Mouse (Mus musculus) Muller cell, postnatal 12 days (primary cell): Measurements from ENCODE around the gene Sertad2.

ENCODE experiments used
- DNase-seq: peaks from one replicate; pipeline ENCODE4 v3.0.0-alpha.2; 2015; ENCODE audit errors: inconsistent ontology term

The Sertad2 gene

DNA sequence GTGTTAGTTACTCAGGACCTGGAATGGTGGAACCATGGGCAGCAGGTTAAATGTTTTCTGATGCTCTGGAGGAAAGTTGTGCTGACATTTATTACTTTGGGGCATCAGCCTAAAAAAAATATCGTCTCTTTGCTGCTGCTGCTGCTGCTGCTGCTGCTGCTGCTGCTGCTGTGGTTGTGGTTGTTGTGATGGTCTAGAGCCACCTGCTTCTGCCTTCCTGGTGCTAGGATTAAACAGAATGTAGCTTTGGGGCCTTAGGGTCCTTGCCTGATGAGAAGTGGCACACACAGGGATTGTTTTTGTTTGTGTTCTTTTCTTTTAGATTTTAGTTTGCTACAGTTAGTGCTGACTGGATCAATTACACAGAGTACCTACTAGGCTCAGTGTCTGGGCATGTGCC lies 101.1 kb downstream of the Sertad2 start:
- no peak for DNase-seq

DNA sequence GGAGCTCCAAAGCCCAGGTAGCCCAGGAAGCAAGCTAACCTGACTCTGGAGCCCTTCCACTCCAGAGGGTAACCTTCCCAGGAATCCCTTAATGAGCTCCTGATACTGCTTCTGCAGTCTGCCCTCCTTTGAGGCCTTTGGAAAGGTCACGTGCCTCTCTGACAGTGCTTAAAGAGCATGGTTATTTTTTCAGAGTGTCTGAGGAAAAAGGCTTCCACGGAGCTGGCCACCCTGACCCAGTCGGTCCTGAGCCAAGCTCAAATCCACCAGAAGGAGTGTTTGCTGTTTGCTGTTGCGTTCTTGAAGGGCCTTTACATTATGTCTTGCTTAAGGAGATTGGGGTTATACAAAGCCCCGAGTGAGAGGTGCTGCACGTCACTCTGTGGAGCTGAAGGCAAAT lies 101.8 kb downstream of the Sertad2 start:
- DNase-seq, result no peak

DNA sequence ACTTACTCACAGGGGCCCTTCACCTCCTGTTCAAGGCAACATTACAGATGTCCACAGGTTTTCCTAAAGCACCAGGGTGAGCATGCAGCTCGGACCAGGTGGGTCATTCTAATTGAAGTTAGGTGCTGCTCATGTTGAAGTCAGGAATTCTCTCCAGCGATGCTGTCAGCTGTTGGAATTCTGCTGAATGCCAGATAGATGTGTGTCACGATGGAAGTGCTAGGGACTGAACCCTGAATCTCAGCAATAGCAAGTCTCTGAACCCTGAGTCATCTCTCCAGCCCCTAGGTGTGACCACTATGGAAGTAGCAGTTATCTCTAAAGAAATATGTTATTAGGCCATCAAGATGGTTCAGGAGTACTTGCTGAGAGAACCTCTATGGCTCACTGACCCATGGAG lies 102.5 kb downstream of the Sertad2 start:
- no peak for DNase-seq

DNA sequence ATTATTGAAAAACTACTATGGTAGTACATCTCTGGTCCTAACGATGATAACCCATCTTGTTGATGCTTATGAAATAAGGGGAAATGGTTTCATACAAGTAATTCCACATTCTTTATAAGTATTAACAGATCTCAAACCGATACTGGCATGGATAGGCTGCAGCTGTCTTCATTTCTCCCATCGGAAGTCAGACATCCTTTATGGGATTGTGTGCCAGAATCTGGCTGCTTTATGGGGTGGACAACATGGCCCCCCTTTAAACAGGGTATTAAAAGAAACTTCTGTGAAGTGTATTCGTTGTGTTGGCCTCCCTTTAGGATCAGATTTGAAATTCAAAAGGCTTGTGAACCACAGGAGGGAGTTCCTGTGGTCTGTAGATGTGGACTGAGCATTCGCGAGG lies 103.1 kb downstream of the Sertad2 start:
- no peak for DNase-seq

DNA sequence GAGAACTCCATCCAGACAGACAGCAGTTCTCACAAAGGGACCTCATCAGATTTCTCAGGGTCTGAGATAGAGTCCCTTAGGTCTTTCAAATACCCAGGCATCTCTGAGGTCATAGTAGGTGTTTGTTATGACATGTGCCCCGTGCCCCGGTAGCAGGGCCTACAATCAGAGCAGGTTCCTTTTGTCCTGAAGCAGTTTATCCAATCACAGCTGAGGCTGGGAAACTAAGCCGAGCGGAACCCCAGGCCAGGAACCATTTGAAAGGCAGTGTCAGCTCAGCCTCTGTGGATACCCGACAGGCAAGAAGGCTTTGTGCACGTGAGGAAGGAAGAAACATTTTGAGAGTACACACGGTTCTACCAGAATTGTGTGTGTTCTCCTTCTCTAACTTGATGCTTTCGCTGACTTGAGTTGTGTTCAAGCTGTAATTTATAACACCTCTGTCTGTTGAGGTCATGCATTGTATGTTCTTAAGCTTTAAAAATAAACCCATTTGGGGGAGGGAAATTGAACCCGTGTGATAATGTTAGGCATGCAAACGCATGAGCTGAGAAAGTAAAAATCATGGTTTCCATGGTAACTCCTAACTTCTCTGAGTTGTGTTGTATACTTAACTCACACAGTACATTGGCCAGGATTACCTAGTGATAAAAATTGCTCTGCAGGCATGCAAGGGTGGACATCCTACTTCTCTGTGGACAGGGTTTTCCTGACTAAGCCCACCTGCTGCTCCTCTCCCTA lies 104.1 kb downstream of the Sertad2 start:
- DNase-seq, result no peak

DNA sequence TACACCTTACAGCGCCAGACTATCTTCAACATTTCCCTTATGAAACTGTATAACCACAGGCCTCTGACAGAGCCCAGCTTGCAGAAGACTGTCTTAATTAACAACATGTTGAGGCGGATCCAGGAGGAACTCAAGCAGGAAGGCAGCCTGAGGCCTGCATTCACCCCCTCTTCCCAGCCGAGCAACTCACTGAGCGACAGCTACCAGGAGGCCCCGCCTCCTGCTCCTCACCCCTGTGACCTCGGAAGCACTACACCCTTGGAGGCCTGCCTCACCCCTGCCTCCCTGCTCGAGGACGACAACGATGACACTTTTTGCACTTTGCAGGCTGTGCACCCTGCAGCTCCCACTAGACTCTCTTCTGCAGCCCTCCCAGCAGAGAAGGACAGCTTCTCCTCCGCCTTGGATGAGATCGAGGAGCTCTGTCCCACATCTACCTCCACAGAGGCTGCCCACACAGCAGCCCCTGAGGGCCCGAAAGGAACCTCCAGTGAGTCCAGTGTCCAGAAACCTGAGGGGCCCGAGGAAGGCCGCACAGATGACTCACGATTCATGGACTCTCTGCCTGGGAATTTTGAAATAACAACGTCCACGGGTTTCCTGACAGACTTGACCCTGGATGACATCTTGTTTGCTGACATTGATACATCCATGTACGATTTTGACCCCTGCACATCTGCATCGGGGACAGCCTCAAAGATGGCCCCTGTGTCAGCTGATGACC lies 105.0 kb downstream of the Sertad2 start:
- no peak for DNase-seq

DNA sequence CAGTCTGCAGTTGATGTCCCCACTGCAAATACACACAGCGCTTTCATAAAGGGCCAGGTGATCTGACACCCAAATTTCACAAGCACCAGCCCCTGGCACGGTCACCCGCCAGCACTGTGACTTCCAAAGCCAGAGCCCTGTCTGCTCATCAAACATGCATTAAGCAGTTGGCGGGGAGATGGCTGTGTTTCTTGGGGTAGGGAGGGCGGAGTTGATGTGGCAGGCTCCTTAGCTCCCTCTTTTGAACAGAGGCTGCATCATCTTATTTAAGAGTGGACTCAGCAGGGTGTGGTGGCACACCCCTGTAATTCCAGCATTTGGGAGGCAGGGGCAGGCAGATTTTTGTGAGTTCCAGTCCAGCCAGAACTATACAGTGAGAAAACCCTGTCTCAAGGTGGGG lies 106.4 kb downstream of the Sertad2 start:
- DNase-seq, result no peak

DNA sequence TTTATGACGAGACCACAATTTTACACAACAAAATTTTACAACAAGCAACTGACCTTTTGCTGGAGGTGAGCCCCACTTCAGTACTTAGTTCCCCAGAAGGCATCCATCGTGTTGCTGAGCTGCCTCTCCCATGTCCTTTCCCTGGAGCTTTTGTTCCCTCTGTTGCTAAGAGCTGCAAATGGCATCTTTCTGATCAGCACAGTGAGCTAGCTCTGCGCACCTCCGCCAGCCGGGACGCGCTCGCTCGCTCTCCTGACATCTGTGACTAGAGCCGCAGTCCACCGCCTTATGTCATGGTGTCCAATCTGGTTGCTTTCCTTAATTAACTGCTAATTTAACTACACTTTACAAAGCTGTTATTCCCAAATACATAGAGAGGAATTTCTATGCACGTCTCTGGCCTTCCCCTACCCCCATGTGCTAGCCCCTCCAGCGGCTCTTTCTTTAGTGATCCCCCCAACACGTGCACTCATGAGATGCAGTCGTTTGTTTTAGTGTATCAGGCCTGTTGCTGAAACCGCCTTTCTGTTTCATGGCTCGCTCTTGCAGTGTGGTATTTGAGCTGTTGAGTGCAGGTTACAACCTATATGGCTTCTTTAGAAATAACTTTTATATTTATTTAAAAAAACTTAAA lies 107.1 kb downstream of the Sertad2 start:
- no peak for DNase-seq

DNA sequence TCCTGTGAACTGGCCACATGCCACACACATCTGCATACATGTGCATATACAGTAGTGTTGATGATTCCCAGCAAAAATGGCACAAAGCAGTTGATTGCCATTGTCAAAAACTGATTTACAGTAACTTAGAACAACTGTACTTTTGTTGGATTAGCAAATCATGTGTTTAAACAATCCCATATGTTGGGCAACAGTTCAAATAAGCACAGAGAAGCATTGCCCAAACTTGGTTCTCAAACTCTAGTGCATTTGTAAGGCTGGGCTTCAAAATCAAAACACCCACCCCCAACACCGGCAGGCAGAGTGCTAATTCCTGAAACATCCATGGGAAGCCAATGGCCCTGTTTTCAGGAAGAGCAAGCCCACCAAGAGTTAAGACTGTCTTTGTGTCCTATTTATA lies 108.1 kb downstream of the Sertad2 start:
- peak; percentile 36 for DNase-seq

DNA sequence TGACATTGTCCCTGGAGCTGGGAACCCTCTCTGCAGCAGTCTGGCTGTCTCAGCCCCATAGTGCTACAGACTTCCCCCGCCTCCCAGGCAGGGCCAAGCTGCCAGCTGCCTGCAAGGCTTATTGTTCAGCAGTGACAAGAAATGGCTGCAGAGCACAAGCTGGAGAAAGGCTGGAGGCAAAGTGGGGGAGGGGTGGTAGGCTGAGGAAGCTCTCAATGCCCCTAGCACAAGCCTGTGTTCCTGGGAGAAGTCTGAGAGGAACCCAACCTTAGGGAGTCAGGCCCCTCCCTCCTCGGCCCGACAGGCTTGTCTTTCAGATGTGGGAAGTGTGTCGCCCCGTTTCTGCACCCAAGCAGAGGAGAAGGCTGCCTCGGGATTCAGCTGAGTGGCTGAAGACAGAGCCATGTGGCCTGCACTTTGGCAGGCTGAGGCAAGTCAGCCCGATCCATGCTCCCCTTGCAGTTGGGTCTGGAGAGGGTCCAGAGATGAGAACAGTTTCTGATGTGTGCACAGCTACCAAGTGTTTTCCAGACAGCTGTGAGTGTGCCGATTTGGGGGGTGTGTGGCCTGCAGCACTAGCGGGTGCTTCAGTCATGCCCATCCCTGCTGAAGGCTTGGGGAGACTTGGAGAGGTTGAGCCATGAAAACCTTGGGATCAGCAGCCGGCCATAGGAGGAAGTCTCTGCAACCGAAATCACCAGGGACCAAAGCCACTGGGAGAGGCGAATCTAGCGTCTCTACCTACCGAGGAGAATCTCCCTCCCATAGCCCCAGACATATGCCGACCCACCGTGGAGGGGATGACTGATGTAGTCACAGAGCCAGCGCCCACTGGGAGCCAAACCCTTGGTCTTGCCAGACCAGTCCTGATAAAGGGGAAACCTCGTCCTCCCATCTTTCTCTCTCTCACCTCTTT lies 113.0 kb downstream of the Sertad2 start:
- DNase-seq, result peak; percentile 79

DNA sequence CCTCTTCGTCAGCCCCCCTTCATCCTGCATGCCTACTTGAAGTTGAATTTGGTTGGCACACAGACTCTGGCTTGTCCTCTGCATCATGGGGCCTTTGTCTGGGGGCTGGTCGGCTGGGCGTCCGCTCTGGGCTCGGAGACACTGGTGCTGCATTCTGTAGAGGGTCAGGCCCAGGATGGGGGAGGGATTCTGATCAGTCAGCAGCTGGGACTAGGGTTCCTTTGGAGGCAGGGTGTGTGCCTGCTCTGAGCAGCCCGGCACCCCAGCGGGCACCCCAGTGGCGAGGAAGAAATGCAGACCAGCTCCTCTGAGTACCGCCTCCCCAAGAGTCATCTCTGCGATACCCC lies 113.6 kb downstream of the Sertad2 start:
- DNase-seq, result no peak

DNA sequence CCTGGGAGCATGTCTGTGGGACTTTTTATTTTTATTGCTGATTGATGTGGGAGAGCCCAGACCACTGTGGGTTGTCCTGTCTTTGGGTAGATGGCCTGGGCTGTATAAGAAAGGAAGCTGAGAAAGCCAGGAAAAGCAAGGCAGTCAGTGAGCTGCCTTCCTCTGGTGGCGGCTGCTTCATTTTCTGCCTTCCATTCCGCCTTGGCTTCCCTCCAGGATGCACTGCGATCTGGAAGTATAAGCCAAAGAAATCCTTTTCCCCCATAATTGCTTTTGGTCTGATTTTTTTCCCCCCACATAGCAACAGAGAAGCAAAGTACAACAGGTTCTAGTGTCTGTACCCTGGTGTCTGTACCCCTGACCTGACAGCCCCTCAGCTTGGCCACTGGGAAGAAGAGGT lies 116.0 kb downstream of the Sertad2 start:
- DNase-seq, result no peak

DNA sequence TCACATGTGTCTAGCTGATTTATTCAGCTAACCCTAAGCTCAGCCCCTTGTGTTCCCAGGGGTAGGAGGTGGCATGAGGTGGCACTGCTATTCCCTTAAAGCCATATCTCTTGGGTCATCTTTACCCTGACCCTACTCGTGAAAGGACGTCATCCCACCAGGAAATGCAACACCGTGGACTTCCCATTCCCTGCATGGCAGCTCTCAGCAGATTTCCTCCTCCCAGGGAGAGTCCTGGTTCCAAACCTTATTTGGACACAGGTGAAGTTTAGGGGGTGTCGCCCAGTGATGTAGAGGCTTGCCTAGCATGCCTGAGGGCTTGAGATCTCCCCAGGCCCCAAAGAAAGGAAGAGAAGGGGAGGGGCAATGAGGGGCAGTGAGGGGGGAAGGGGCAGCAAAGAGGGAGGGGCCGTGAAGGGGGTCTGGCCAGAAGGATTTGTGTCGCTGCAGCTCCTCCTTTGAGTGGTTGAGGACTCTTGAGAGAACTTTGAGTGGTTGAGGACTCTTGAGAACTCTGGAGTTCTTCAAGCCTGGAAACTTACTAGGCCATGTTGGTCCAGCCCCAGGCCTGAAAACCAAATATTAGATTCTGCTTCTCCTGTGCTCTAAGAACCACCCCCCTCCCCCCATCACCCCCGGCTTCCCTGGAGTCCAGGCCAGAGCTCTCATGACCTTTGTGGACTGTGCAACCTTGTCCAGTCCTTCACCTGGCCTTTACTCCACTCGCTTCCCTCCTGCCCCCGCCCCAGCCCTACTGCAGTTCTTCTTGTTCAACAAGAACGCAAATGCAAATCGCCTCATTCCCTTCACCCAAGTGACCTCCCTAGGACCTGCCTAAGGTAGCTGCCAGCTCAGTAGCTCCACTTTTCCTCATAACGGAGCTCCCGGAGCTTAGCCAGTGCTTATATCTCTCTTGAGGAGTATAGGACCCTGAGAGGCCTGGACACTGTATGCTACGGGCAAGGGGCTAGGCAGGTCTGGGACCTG lies 117.4 kb downstream of the Sertad2 start:
- DNase-seq, result no peak

DNA sequence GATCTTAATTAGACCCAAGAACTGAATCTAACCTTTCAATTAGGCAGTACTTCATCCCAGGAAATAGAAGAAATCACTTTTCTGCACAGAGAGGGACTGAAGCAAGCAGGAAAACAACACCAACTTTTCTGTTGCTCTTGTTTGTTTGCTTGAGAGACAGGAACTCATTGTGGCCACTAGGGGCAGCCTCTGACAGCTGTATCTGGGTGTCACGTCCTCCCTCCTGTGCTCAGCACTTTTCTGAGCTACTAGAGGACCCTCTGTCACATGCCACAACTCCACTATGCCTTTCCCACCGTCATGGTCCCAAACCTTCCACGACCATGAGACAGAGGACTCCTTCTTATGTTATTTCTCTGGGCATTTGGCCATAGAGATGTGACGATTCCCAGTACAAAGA lies 118.6 kb downstream of the Sertad2 start:
- no peak for DNase-seq

DNA sequence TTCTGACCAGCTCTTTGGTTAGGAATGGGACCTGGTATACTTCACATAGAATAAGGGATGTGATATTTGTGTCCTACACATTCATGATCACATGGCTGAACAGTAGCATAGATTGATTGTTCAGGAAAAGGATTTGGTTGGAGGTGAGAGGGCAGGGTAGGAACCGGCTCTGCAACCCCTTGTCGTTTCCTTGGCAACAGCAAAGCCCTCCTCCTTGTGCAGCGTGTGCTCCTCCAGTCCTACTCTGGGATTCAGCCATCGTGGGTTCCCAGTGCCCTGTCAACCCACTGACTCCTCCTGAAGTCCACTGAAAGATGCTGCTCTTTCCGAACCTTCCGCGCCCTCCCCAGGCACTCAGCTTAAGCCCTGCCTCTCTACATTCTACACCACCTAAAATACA lies 119.8 kb downstream of the Sertad2 start:
- DNase-seq, result no peak

DNA sequence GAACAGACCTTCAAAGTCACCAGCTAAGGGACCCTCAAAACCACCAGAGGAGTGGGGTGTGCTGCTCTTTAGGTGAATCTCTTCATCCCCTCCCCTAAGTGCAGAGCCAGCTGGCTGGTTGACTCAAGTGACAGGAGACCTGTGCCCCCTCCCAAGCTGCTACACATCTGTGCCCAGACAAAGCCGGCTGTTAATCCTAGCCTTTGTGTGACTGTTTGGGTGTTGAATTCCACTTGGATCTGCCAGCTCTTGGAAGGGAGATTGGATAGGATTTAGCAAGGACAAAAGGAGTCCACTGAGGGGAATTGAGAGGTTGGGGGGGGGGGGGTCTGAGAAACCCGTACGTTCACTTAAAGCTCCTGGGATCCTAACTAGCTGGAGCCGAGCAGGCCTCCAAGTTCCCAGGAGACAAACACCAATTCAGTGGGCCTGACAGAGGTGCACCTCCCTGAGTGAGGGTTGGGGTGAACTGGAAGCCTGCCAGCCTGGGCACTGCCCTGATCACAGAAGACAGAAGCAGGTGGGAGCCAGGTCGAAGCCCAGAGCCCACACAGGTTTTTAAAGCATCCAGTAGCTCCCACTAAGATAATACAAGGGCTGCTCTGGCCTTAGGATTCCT lies 120.6 kb downstream of the Sertad2 start:
- DNase-seq, result no peak

DNA sequence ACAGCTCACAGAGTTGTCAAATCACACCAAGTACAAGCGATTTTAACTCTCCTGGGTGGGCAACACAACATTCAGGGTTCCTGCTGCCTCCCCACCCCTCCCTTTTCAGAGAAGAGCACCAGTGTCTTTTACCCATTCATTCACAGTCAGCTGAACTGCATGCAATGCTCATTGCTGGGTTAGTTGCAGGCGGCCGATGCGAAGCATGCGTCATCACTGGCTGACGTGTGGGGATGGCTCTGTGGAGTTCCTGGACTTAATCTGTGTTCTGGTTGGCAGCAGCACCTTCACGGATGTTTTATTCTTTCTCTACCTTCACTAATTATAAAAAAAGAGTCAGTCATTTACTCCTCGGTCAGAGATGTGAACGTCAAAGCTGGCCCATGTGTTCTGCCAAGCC lies 121.8 kb downstream of the Sertad2 start:
- no peak for DNase-seq

DNA sequence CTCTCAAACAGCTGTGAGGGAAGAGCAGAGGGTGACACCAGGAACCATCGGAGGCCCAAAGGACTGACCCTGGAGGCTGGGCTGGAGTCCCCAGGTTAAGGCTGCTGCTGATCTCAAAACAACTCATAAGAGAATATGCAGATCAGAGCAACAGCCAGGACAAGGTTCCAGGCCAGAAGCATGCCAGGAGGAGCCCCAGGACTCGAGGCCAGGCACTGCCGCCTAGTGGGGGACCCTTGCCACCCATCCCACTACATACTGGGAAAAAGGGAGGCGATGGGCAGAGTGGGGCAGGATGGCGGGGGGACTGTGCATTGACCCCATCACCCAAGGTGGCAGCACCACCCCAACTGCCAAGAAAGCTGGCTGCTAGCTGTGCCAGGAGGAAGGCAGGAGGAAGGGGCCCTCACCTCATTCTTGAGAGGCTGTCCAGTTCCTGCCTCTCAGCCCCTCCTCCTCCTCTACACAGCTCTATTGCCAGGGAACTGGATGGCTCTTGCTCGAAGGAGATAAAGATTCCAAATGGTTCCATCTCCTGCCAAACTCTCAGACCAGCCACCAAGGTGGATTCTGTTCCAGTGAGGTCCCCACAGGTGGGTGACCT lies 128.8 kb downstream of the Sertad2 start:
- peak; percentile 35 for DNase-seq

DNA sequence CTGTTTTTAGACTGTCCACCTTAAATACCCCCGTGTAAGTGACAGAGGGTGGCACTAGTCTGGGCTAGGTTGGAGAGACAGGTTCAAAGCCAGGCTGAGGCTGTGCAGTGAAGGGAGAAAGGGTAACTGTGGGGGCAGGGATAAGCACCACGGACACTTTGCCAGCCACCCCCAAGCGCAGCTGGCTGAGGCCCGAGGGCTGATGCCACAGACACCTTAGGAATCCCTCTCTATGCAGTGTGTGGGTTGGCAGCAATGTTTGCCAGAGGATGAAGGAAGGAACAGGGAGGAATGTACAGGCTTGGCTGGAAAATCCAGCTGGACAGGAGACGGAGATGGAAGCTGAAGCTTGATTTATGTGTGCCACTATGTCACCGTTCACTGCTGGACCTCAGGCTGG lies 129.5 kb downstream of the Sertad2 start:
- peak; percentile 47 for DNase-seq

DNA sequence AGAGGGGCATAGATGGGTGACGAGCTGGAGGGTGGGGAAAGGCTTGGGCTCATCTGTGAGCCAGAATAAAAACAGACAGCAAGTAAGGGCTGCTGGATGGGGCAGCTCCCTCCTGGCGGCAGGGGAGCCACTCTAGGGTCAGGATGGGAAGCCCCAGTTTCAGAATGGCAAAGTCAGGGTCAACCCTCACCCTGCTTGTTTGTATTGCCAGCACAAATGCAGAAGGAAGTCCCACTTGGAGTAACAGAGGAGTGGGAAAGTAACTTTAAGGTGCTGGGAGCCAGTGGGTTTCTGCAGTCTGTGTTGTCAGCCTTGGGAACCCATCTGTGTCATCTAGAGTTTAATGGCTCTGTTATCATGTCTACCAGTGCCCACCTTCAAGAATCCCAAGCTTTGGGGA lies 136.3 kb downstream of the Sertad2 start:
- no peak for DNase-seq
